Mouse (Mus musculus) liver, adult 2 months (tissue): ENCODE measurements around the gene Dzip1. TPM values are rescaled to one million over a fixed set of nuclear protein-coding genes. Genes with fewer than 3 reads are reported as not detected.

Experiments used
- DNase-seq: peaks from one replicate; pipeline ENCODE4 v3.0.0-alpha.2; 2011; ENCODE audit warnings: low read depth, low spot score; ENCODE audit errors: extremely low read depth
- H3K27ac ChIP-seq: fragments of 200-500 bp; replicated peaks from 2 replicates; pipeline ENCODE4 v1.5.1; 2012; ENCODE audit warnings: low read depth, mild to moderate bottlenecking, control low read depth, inconsistent platforms, low read length; ENCODE audit not compliant: insufficient read depth
- H3K27me3 ChIP-seq: fragments of 200-500 bp; 2 replicates; pipeline ENCODE4 v1.6.1; 2012; ENCODE audit warnings: mild to moderate bottlenecking, moderate library complexity, low read length, inconsistent platforms; ENCODE audit not compliant: control insufficient read depth, insufficient read depth
- H3K36me3 ChIP-seq: fragments of 200-500 bp; 2 replicates; pipeline ENCODE4 v1.6.1; 2012; ENCODE audit warnings: low read length, inconsistent platforms; ENCODE audit not compliant: control insufficient read depth, insufficient read depth
- H3K4me1 ChIP-seq: fragments of 200-500 bp; 2 replicates; pipeline ENCODE4 v1.6.1; 2011; ENCODE audit warnings: low read length; ENCODE audit not compliant: control insufficient read depth, insufficient read depth
- H3K4me3 ChIP-seq: fragments of 200-500 bp; 2 replicates; pipeline ENCODE4 v1.5.1; 2011; ENCODE audit warnings: low read depth, mild to moderate bottlenecking, control low read depth, low read length, moderate library complexity; ENCODE audit not compliant: insufficient read depth
- H3K79me2 ChIP-seq: fragments of 200-500 bp; 2 replicates; pipeline ENCODE4 v1.6.1; 2012; ENCODE audit warnings: inconsistent platforms, mild to moderate bottlenecking, low read length, moderate library complexity; ENCODE audit not compliant: control insufficient read depth, insufficient read depth
- H3K9ac ChIP-seq: fragments of 200-500 bp; 2 replicates; pipeline ENCODE4 v1.6.1; 2012; ENCODE audit warnings: low read depth, mild to moderate bottlenecking, control low read depth, inconsistent platforms, low read length
- CTCF ChIP-seq: fragments of 200-500 bp; IDR thresholded peaks from 2 replicates; pipeline ENCODE4 v1.5.1; 2011; ENCODE audit warnings: low read depth, low read length, control low read depth
- POLR2A ChIP-seq: fragments of 200-500 bp; IDR thresholded peaks from 2 replicates; pipeline ENCODE4 v1.6.1; 2011; ENCODE audit warnings: low read length, control low read depth; ENCODE audit not compliant: insufficient read depth; ENCODE audit errors: extremely low read depth
- WGBS: fragments of 180-500 bp; shearing (Covaris S2); methylation state at CpG from one replicate; pipeline ENCODE4 v1.1.7; 2018; 5-methylcytosine and 5-hydroxymethylcytosine counted together
- polyA plus RNA-seq: library from polyadenylated mRNA; depleted of rRNA; stranded (reverse); fragments of >200 nt; gene quantifications from 2 replicates; pipeline ENCODE4 v1.2.3, GENCODE M21; 2012
- total RNA-seq: library from RNA; depleted of rRNA; stranded (reverse); fragments of >200 nt; gene quantifications from 2 replicates; pipeline ENCODE4 v1.2.3, GENCODE M21; 2014

Gene Dzip1
- total and polyA plus RNA-seq, 2 experiments: 0.23 to 0.55 TPM

DNA sequence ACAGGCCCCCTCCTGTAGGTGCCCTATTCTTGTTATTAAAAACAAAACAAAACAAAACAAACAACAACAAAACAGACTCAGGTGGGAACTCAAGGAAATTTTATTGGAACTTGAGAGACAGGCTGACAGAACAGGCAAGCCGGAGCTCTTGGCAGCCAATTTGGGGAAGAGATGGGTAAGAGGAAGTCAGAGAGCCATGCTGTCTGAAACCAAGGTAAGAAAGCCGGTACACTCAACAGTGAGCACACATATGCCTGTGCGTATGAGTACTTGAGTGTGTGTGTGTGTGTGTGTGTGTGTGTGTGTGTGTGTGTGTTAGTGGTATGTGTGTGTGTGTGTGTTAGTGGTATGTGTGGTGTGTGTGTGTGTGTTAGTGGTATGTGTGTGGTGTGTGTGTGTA, 82.9 kb downstream of the Dzip1 start:
- Histone ChIP-seq H3K27ac (no peak overlapping the region), H3K9ac (no peak overlapping the region), H3K79me2 (no peaks in the 10 kb centered on the region), H3K4me1 (0 out of 2 replicates have a peak, but pooled peaks cover 3% of the 10 kb centered on the region), H3K27me3 (no peaks in the 10 kb centered on the region), H3K36me3 (no peaks in the 10 kb centered on the region), H3K4me3 (no peak overlapping the region)
- 86% methylated on average over 3 of the region's 3 CpGs for WGBS
- TF ChIP-seq POLR2A: no peak
- no peak for TF ChIP-seq CTCF
- no peak for DNase-seq

DNA sequence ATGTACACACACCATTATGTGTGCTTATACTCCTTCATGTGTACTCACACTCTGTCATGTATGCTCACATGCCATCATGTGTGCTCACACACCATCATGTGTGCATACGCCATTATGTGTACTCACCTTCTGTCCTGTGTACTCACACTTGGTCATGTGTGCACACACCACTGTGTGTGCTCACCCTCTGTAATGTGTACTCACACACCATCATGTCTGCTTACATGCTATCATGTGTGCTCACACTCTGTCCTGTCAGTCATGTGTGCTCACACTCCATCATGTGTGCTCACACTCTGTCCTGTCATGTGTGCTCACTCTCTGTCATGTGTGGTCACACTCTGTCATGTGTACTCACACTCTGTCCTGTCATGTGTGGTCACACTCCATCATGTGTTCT, 85.2 kb downstream of the Dzip1 start:
- no peak for TF ChIP-seq POLR2A
- TF ChIP-seq CTCF: no peak
- Histone ChIP-seq H3K27me3 (no peaks in the 10 kb centered on the region), H3K36me3 (no peaks in the 10 kb centered on the region), H3K4me3 (no peak overlapping the region), H3K79me2 (no peaks in the 10 kb centered on the region), H3K9ac (no peak overlapping the region), H3K27ac (no peak overlapping the region), H3K4me1 (0 out of 2 replicates have a peak, but pooled peaks cover 3% of the 10 kb centered on the region)
- DNase-seq: no peak
- 100% methylated on average over 1 of the region's 1 CpGs for WGBS

DNA sequence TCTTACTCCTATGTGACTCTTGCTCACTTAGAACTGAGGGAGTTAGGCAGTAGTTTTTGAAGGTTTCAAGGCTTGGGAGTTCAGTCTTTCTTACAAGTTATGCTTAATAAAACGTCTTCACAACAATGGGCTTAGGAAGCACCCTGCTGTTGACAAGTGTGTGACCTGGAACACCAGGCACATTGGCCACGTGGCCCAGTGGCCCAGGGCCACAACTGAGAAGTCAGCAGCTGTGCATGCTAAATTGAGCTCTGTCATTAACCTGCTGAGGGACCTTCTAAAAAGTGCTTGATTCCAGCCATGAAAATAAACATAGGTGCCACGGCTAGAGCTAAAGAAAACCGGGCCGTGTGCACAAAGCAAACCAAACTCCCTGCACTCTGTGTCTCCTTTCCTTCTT, 85.8 kb downstream of the Dzip1 start:
- H3K79me2 ChIP-seq: no peaks in the 10 kb centered on the region
- 0 out of 2 replicates have a peak, but pooled peaks cover 3% of the 10 kb centered on the region for H3K4me1 ChIP-seq
- no peak overlapping the region for H3K9ac ChIP-seq
- peak; percentile 41 for DNase-seq
- no peaks in the 10 kb centered on the region for H3K27me3 ChIP-seq
- H3K27ac ChIP-seq: no peak overlapping the region
- TF ChIP-seq CTCF (no peak), POLR2A (no peak)
- no peak overlapping the region for H3K4me3 ChIP-seq
- H3K36me3 ChIP-seq: no peaks in the 10 kb centered on the region
- 30% methylated on average over 5 of the region's 5 CpGs for WGBS

GRCm38 (mm10) chr14:118838556-118839120, 86.6 kb downstream of the Dzip1 start:
- no peaks in the 10 kb centered on the region for H3K79me2 ChIP-seq
- DNase-seq: no peak

GRCm38 (mm10) chr14:118836754-118837153, 88.5 kb downstream of the Dzip1 start:
- TF ChIP-seq CTCF (no peak), POLR2A (no peak)

More at GRCm38 (mm10) chr14:118838556-118839120, 86.6 kb downstream of the Dzip1 start:
- 82% methylated on average over 8 of the region's 8 CpGs for WGBS
- Histone ChIP-seq H3K27me3 (no peaks in the 10 kb centered on the region), H3K9ac (no peak overlapping the region), H3K4me1 (0 out of 2 replicates have a peak, but pooled peaks cover 3% of the 10 kb centered on the region), H3K27ac (no peak overlapping the region), H3K4me3 (no peak overlapping the region), H3K36me3 (no peaks in the 10 kb centered on the region)
- TF ChIP-seq POLR2A: no peak
- no peak for TF ChIP-seq CTCF

DNA sequence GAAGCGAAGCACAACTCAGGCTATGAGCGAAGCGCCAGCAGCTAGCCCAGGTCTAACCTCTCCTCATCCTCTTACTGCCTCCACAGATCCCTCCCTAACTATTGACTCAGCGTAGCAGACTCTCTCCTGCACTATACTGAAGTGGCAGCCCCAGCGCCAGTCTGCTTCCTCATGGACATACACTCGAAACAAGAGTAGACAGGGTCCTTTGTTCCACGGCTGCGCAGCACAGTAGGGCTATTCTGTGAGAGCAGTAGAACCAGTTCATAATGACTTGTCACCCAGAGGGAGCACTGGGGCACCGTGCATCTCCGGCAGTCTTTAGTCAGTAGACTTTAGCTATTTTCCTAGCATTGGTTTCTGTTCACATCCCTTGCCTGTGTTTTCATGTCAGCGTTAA, 89.1 kb downstream of the Dzip1 start:
- Histone ChIP-seq H3K27ac (no peak overlapping the region), H3K79me2 (no peaks in the 10 kb centered on the region), H3K4me3 (no peak overlapping the region), H3K9ac (no peak overlapping the region), H3K4me1 (0 out of 2 replicates have a peak, but pooled peaks cover 3% of the 10 kb centered on the region), H3K36me3 (no peaks in the 10 kb centered on the region), H3K27me3 (0 out of 2 replicates have a peak, but pooled peaks cover 2% of the 10 kb centered on the region)
- 95% methylated on average over 11 of the region's 11 CpGs for WGBS
- TF ChIP-seq CTCF (no peak), POLR2A (no peak)
- no peak for DNase-seq

More at GRCm38 (mm10) chr14:118836754-118837153, 88.5 kb downstream of the Dzip1 start:
- H3K27me3 ChIP-seq: 0 out of 2 replicates have a peak, but pooled peaks cover 2% of the 10 kb centered on the region
- H3K79me2 ChIP-seq: no peaks in the 10 kb centered on the region
- no peak overlapping the region for H3K27ac ChIP-seq
- no peak overlapping the region for H3K9ac ChIP-seq
- H3K4me1 ChIP-seq: 0 out of 2 replicates have a peak, but pooled peaks cover 3% of the 10 kb centered on the region
- no peak overlapping the region for H3K4me3 ChIP-seq
- WGBS: 96% methylated on average over 7 of the region's 7 CpGs
- no peaks in the 10 kb centered on the region for H3K36me3 ChIP-seq
- DNase-seq: no peak
